Mouse (Mus musculus) erythroblast, embryonic 14.5 days (primary cell): ENCODE results near the gene Nkd1.

Experiments used
- GATA1 ChIP-seq: IDR thresholded peaks from 2 replicates; pipeline ENCODE4 v1.6.1; 2012; ENCODE audit warnings: low read length, inconsistent platforms, mixed read lengths
- TAL1 ChIP-seq: IDR thresholded peaks from 3 replicates; pipeline ENCODE4 v1.6.1; 2012; ENCODE audit warnings: low read length, inconsistent platforms, mixed read lengths

DNA sequence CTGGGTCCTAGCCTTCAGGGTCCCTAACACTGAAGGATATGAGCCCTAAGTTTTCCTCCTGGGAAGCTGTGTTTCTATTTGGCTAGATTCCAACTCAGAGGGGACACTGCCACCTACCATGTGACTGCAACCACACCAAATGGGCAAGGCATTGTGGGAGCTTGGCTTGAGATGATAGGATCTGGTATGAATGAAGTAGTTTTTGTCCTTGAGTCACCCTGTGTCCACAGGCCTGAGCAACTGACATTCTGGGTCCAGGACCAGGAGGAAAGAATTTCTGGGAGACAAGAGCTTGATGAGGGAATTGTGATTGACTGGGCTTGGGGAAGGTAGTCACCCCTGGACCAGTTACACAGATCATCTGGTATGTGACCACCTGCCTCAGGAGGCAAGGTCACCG is 72.8 kb downstream of the Nkd1 start:
- TF ChIP-seq GATA1 (no peak), TAL1 (no peak)
